Mouse (Mus musculus) embryonic fibroblast, embryonic 13.5 days (primary cell): ENCODE results near the gene Crebl2.

Experiments
- CTCF ChIP-seq: IDR thresholded peaks from 2 replicates; pipeline ENCODE4 v1.5.1; 2011; ENCODE audit warnings: mild to moderate bottlenecking, control low read depth, low read length, moderate library complexity, borderline replicate concordance; ENCODE audit not compliant: insufficient read depth
- POLR2A ChIP-seq: IDR thresholded peaks from 2 replicates; pipeline ENCODE4 v1.6.1; 2011; ENCODE audit warnings: low read depth, mild to moderate bottlenecking, control low read depth, low read length, moderate library complexity

DNA sequence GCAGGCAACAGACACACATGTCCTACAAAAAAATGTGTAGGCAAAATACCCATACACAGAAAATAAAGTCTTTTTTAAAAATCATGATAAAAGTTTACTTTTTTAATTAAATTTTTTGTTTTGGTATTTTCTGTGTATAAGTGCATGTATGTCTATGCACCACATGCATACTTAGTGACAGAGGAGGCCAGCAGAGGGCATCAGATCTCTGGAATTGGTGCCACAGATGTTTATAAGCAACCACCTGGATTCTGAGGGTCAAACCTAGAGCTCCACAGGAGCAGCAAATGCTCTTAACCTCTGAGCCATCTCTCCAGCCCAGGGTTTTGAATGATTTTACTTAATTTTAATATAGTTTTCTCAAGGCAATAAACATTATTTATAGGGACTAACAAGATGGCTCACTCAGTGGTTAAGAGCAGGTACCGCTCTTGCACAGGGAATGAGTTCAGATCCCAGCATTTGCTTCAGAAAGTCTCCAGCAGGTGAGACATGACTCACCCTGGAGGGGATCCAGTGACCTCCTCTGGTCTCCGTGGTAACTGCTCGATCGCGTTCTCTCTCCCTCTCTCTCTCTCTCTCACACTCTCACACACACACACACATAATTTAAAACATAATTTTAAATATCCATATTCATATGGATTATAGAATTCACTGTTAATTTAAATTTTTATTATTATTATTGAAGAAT, 18.4 kb downstream of the Crebl2 start:
- no peak for TF ChIP-seq CTCF
- TF ChIP-seq POLR2A: no peak
